In the genomic region with DNA sequence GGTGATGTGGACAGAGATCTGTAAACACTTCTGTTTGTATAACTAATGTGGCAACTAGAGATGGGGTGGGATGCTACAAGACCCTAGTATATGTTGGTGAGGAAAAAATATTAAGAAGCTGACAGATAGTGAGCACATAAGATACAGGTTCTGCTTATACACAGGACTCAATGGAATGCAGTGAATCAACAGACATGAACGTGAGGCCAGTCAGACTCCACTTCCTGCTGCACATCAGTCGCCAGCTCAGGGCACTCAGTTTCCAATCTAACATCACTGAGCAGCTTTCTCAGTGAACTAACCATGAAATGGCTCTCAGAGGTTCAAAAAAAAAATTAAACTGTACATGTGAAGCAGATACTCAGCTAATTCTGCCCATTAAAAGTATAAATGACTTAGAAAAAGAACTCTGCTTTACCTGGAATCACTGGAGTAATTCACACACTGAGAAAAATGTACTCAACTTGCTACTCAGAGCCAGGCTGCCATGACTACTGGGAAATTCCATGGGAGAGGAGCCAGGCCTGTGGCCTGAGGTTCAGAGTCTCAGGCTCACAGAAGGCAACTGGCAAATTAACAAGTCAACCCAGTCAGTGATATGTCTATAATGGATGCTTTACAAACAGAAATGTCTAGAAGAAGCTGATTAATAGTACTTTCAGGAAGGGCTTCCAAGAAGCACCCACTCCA, we compare ENCODE assay signal across 13 mouse cellular contexts.
DNase-seq lines count a peak whose midpoint lies in the region; ATAC-seq and TF ChIP-seq lines count a peak whose summit lies in the region.
"Had no signal": no experiment of that assay in that cellular context is flagged by ENCODE, and none has a peak within 500 bp of the region (broad histone marks: within the 10 kb centered on the region; RNA-seq: fewer than 3 reads in every experiment).

No protein-coding gene starts in this region.

- H3K9me3 ChIP-seq in kidney, embryonic 16.5 days (ENCODE audit: low read length) = no peaks in the 10 kb centered on the region
- H3K9me3 ChIP-seq: heart, embryonic 12.5 days; hindbrain, embryonic 15.5 days had no signal

- no peak for TF ChIP-seq CTCF in left cerebral cortex, adult 2 months (IDR thresholded peaks at IDR 0.05)

- H3K4me1 ChIP-seq in kidney, embryonic 16.5 days (ENCODE audit: insufficient read depth, low read length) = no peaks in the 10 kb centered on the region
- H3K4me1 ChIP-seq: hindbrain, embryonic 15.5 days had no signal

- DNase-seq in kidney, adult 11 months = peak; percentile 42
- DNase-seq in 3T3-L1 (ENCODE audit: low read depth, low spot score) = peak; percentile 91
- DNase-seq in Muller cell, postnatal 12 days (ENCODE audit: inconsistent ontology term) = peak; percentile 66
- DNase-seq in kidney, adult 9 months = peak; percentile 62
- no peak for DNase-seq in frontal cortex, postnatal 36 days (ENCODE audit: low spot score in 2 of 2)
- no peak for DNase-seq in left cerebral cortex, adult 2 months (ENCODE audit: extremely low spot score in 1 of 2, low spot score in 2 of 2)
- DNase-seq: cerebellum, adult 2 months; gastrocnemius, postnatal 10 days had no signal

- H3K4me2 ChIP-seq in kidney, embryonic 16.5 days (replicated peaks; ENCODE audit: low read depth, low read length) = no peak overlapping the region
- H3K4me2 ChIP-seq: heart, embryonic 12.5 days; hindbrain, embryonic 15.5 days; liver, embryonic 11.5 days had no signal

- H3K9ac ChIP-seq in kidney, embryonic 16.5 days (replicated peaks; ENCODE audit: low read length) = no peak overlapping the region
- H3K9ac ChIP-seq: heart, embryonic 12.5 days; hindbrain, embryonic 15.5 days had no signal

- intact Hi-C loops in left cerebral cortex, adult 2 months (cut with DNase I) = no loop called here

- H3K27ac ChIP-seq in kidney, embryonic 16.5 days (ENCODE audit: low read length) = no peak overlapping the region
- H3K27ac ChIP-seq in left cerebral cortex, adult 2 months = no peak overlapping the region
- H3K27ac ChIP-seq: hindbrain, embryonic 15.5 days had no signal

- no peaks in the 10 kb centered on the region for H3K36me3 ChIP-seq in kidney, embryonic 16.5 days (ENCODE audit: insufficient read depth, low read length)
- H3K36me3 ChIP-seq: heart, embryonic 12.5 days; hindbrain, embryonic 15.5 days had no signal

- ATAC-seq in kidney, embryonic 16.5 days (ENCODE audit: low FRiP score, low TSS enrichment) = no peak
- ATAC-seq: forebrain, embryonic 14.5 days had no signal

- 39% methylated on average over 2 of the region's 2 CpGs for WGBS in kidney, embryonic 16.5 days

- no peak overlapping the region for H3K4me3 ChIP-seq in kidney, embryonic 16.5 days (ENCODE audit: low read length)
- H3K4me3 ChIP-seq in left cerebral cortex, adult 2 months = no peak overlapping the region
- H3K4me3 ChIP-seq: heart, embryonic 12.5 days; hindbrain, embryonic 15.5 days had no signal

- H3K27me3 ChIP-seq in kidney, embryonic 16.5 days (ENCODE audit: insufficient read depth, low read length) = no peaks in the 10 kb centered on the region
- H3K27me3 ChIP-seq: heart, embryonic 12.5 days; hindbrain, embryonic 15.5 days had no signal

Comparison
In these comparisons a context has a peak if more than half of its experiments do, and no peak if none do; other contexts are left out.
1. DNase-seq: peak in kidney, adult 11 months (single experiment), 3T3-L1 (single experiment), Muller cell, postnatal 12 days (single experiment) and kidney, adult 9 months (single experiment); none in frontal cortex, postnatal 36 days (0 of 2) and left cerebral cortex, adult 2 months (0 of 2).